Mouse (Mus musculus): Measurements from ENCODE around the gene Bpifb1. TPM values are rescaled to one million over a fixed set of nuclear protein-coding genes. Genes with fewer than 3 reads are reported as not detected.
"Not testable (repeated sequence)": the region's sequence is repeated elsewhere in the genome, so short reads cannot be mapped to it uniquely, and the experiment has no call there.

Bpifb1 gene
- 0.90 and 1.6 TPM in 2 replicates for polyA plus RNA-seq (2015; fragmentation: Nextera tagmentation; extraction: Ambion mirVana)

DNA sequence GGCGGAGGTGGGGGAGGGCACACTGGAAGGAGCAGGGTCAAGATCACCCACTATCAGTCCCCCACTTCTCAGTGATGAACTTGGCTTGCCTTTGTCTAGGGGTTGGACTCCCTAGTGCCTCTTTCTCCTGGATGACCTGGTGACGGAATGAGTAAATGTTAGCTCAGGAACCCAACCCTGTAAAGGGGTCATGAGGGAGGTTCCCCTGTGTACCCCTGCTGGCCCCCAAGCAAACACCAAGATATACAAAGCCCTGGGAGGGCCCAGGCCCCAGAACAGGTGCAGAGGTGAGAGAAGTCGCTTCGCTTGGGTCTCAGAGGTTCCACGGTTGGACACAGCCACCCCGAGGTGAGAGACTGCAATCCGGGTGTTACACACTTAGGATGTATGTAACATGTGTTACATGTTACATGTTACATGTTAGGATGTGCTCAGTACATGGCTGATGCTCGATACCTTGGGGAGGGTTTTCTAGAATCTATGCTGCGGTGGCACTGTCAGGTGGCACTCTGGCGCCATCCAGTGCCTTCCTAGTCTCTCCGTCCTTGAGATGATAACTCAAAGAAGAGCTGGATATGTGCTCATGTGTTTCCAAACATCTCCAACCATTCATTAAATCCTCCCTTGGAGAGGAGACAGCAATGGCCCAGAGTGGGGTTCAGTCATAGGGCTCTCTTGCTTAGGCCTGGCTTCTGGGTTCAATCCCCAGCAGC, at the start of gene Bpifb1:
Bpifb1 (plus strand) TSS at position 273 of the 713 bp plus-strand sequence.
- 72% methylated on average over 11 of the region's 11 CpGs for WGBS
- Histone ChIP-seq H3K4me2 (no peak within 1 kb of the TSS), H3K9me3 (no peaks in the 10 kb centered on the region), H3K36me3 (no peaks in the 10 kb centered on the region), H3K4me3 (no peak within 1 kb of the TSS), H3K27me3 (no peaks in the 10 kb centered on the region), H3K9ac (no peak within 1 kb of the TSS), H3K4me1 (0 out of 2 replicates have a peak, but pooled peaks cover 2% of the 10 kb centered on the region), H3K27ac (no peak within 1 kb of the TSS)
- ATAC-seq (ENCODE audit: borderline replicate concordance, extremely low read depth, low FRiP score, low TSS enrichment): no peak

DNA sequence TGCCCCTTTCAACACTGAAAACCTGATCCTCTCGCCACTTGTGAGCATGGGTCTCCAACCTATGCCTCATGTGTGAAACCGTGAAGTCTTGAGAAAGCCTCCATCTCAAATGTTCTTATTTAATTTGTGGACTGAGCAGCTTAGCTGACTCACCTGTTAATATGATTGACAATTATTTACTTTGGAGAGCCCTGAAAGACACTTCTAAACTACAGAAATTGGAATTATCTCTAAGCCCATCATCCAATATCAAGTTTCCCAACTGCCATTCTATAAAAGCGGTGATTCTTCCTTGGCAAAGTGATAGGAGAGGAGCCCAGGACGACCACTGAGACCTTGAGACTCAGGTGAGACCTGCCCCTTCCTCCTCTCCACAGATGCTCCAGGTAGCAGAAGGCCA, 48.0 kb upstream of the Bpifb1 start, which contains the start of gene Bpifa1:
Bpifa1 (plus strand) TSS at position 301 of the 400 bp plus-strand sequence.
- Histone ChIP-seq H3K4me1 (no peaks in the 10 kb centered on the region), H3K27me3 (no peaks in the 10 kb centered on the region), H3K36me3 (no peaks in the 10 kb centered on the region), H3K4me3 (no peak within 1 kb of the TSS), H3K27ac (no peak within 1 kb of the TSS), H3K4me2 (no peak within 1 kb of the TSS), H3K9ac (no peak within 1 kb of the TSS), H3K9me3 (no peaks in the 10 kb centered on the region)
- no peak for ATAC-seq (ENCODE audit: borderline replicate concordance, extremely low read depth, low FRiP score, low TSS enrichment)
- WGBS: 73% methylated on average over 4 of the region's 4 CpGs

DNA sequence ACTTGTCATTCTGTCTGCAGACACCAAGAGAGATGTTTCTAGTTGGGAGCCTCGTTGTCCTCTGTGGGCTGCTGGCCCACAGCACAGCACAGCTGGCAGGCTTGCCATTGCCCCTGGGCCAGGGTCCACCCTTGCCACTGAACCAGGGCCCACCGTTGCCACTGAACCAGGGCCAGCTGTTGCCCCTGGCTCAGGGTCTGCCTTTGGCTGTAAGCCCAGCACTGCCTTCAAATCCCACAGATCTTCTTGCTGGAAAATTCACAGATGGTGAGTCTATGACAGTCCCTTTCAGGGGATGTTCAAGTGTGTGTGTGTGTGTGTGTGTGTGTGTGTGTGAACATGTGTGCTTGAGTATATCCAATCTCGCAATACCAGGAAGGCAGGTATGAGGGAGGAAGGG, 46.9 kb upstream of the Bpifb1 start:
- ATAC-seq (ENCODE audit: borderline replicate concordance, extremely low read depth, low FRiP score, low TSS enrichment): no peak
- Histone ChIP-seq H3K27me3 (no peaks in the 10 kb centered on the region), H3K4me3 (no peak overlapping the region), H3K36me3 (no peaks in the 10 kb centered on the region), H3K4me2 (no peak overlapping the region), H3K27ac (no peak overlapping the region), H3K9me3 (no peaks in the 10 kb centered on the region), H3K4me1 (no peaks in the 10 kb centered on the region), H3K9ac (no peak overlapping the region)
- WGBS: 54% methylated on average over 3 of the region's 3 CpGs

GRCm38 (mm10) chr2:154147496-154147895, 43.1 kb upstream of the Bpifb1 start:
- no peak for ATAC-seq (ENCODE audit: borderline replicate concordance, extremely low read depth, low FRiP score, low TSS enrichment)
- WGBS: 76% methylated on average over 4 of the region's 4 CpGs

GRCm38 (mm10) chr2:154158433-154158832, 32.2 kb upstream of the Bpifb1 start:
- Histone ChIP-seq H3K36me3 (no peaks in the 10 kb centered on the region), H3K9ac (no peak overlapping the region), H3K4me2 (no peak overlapping the region), H3K4me1 (no peaks in the 10 kb centered on the region), H3K9me3 (no peaks in the 10 kb centered on the region), H3K27ac (no peak overlapping the region), H3K27me3 (no peaks in the 10 kb centered on the region), H3K4me3 (no peak overlapping the region)
- no peak for ATAC-seq (ENCODE audit: borderline replicate concordance, extremely low read depth, low FRiP score, low TSS enrichment)
- WGBS: 34% methylated on average over 3 of the region's 3 CpGs

More at GRCm38 (mm10) chr2:154147496-154147895, 43.1 kb upstream of the Bpifb1 start:
- H3K27me3 ChIP-seq: no peaks in the 10 kb centered on the region
- no peak overlapping the region for H3K27ac ChIP-seq
- no peak overlapping the region for H3K9ac ChIP-seq
- H3K9me3 ChIP-seq: no peaks in the 10 kb centered on the region
- H3K4me3 ChIP-seq: no peak overlapping the region
- H3K4me1 ChIP-seq: no peaks in the 10 kb centered on the region
- H3K4me2 ChIP-seq: no peak overlapping the region
- no peaks in the 10 kb centered on the region for H3K36me3 ChIP-seq

DNA sequence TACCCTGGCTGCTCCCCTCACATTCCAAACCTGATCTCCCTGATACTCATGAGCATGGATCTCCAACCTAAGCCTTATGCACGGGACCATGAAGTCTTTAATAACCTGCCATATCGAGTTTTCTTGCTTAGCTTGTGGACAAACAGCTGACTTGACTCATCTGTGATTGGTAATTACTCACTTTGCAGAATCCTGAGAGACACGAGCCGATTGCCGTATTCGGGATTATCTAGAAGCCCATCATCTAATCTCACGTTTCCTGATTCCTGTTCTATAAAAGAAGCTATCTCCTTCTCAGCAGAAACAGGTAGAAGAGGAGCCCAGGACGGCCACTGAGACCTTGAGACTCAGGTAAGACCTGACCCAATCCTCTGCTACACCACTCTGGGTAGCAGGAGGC, 28.3 kb upstream of the Bpifb1 start, which contains the start of gene Bpifa5:
Bpifa5 (plus strand) TSS at position 301 of the 400 bp plus-strand sequence.
- Histone ChIP-seq H3K27me3 (no peaks in the 10 kb centered on the region), H3K27ac (no peak within 1 kb of the TSS), H3K4me2 (no peak within 1 kb of the TSS), H3K36me3 (no peaks in the 10 kb centered on the region), H3K4me3 (no peak within 1 kb of the TSS), H3K9ac (no peak within 1 kb of the TSS), H3K9me3 (no peaks in the 10 kb centered on the region), H3K4me1 (no peaks in the 10 kb centered on the region)
- WGBS: 77% methylated on average over 8 of the region's 8 CpGs
- no peak for ATAC-seq (ENCODE audit: borderline replicate concordance, extremely low read depth, low FRiP score, low TSS enrichment)

DNA sequence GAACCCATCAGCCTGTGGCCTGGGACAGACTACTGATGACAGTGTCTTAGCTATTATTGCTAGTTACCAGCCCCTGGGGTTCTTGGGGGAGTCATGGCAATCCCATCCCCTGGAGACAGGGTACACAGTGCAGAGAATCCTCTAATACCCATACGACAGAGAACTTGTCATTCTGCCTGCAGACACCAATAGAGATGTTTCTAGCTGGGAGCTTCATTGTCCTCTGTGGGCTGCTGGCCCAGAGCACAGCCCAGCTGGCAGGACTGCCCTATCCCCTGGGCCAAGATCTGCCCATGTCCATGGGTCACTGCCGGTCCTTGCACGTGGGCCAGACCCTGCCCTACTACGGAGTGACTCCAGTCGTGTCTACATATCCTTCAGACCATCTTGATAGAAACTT, 27.3 kb upstream of the Bpifb1 start:
- H3K9ac ChIP-seq: no peak overlapping the region
- H3K4me1 ChIP-seq: no peaks in the 10 kb centered on the region
- no peaks in the 10 kb centered on the region for H3K27me3 ChIP-seq
- H3K9me3 ChIP-seq: no peaks in the 10 kb centered on the region
- no peak overlapping the region for H3K4me2 ChIP-seq
- no peaks in the 10 kb centered on the region for H3K36me3 ChIP-seq
- 92% methylated on average over 5 of the region's 5 CpGs for WGBS
- no peak for ATAC-seq (ENCODE audit: borderline replicate concordance, extremely low read depth, low FRiP score, low TSS enrichment)
- no peak overlapping the region for H3K4me3 ChIP-seq
- H3K27ac ChIP-seq: no peak overlapping the region

GRCm38 (mm10) chr2:154169172-154169571, 21.4 kb upstream of the Bpifb1 start:
- Histone ChIP-seq H3K27me3 (no peaks in the 10 kb centered on the region), H3K36me3 (no peaks in the 10 kb centered on the region), H3K4me2 (no peak overlapping the region), H3K27ac (no peak overlapping the region), H3K4me3 (no peak overlapping the region), H3K9me3 (no peaks in the 10 kb centered on the region), H3K4me1 (no peaks in the 10 kb centered on the region), H3K9ac (no peak overlapping the region)
- WGBS: 47% methylated on average over 3 of the region's 3 CpGs
- ATAC-seq (ENCODE audit: borderline replicate concordance, extremely low read depth, low FRiP score, low TSS enrichment): no peak

- H3K4me1 ChIP-seq: no peaks in the 10 kb centered on the region
- H3K27me3 ChIP-seq: no peaks in the 10 kb centered on the region
- no peak overlapping the region for H3K27ac ChIP-seq
- no peak overlapping the region for H3K4me3 ChIP-seq
- no peak for ATAC-seq (ENCODE audit: borderline replicate concordance, extremely low read depth, low FRiP score, low TSS enrichment)
- WGBS: 54% methylated on average over 6 of the region's 6 CpGs
- no peak overlapping the region for H3K9ac ChIP-seq
- no peak overlapping the region for H3K4me2 ChIP-seq
- H3K36me3 ChIP-seq: no peaks in the 10 kb centered on the region
- H3K9me3 ChIP-seq: no peaks in the 10 kb centered on the region
Measured at GRCm38 (mm10) chr2:154171621-154172020, 19.0 kb upstream of the Bpifb1 start.

DNA sequence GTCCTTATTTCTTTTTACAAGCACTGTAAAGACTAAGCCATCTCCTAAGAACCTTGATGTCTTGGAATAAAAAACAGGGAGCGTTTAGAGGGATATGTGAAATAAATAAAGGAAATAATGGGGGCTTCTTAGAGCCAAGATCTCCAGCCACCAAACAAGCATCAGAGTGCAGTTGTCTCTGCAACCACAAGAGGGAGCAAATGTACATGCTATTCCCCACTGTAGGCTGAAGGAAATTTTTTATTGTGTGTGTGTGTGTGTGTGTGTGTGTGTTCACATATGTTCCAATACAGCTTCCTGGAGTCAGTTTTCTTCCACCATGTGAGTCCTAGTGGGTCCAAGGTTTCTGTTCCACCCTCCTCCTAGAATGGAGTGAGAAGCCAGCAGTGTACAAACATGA, 17.3 kb upstream of the Bpifb1 start:
- Histone ChIP-seq H3K4me2 (no peak overlapping the region), H3K9me3 (no peaks in the 10 kb centered on the region), H3K9ac (no peak overlapping the region), H3K27ac (no peak overlapping the region), H3K36me3 (no peaks in the 10 kb centered on the region), H3K27me3 (no peaks in the 10 kb centered on the region), H3K4me3 (no peak overlapping the region), H3K4me1 (no peaks in the 10 kb centered on the region)
- WGBS: 47% methylated on average over 1 of the region's 1 CpGs
- no peak for ATAC-seq (ENCODE audit: borderline replicate concordance, extremely low read depth, low FRiP score, low TSS enrichment)

GRCm38 (mm10) chr2:154181900-154182299, 8.7 kb upstream of the Bpifb1 start:
- H3K9me3 ChIP-seq; H3K9ac ChIP-seq; H3K27me3 ChIP-seq; H3K36me3 ChIP-seq; ATAC-seq (ENCODE audit: borderline replicate concordance, extremely low read depth, low FRiP score, low TSS enrichment); H3K4me3 ChIP-seq; H3K27ac ChIP-seq; H3K4me2 ChIP-seq; H3K4me1 ChIP-seq: not testable (repeated sequence)
- 75% methylated on average over 7 of the region's 7 CpGs for WGBS

- not testable (repeated sequence) for H3K4me1 ChIP-seq; H3K36me3 ChIP-seq; H3K4me3 ChIP-seq; H3K9ac ChIP-seq; H3K4me2 ChIP-seq; H3K9me3 ChIP-seq; ATAC-seq (ENCODE audit: borderline replicate concordance, extremely low read depth, low FRiP score, low TSS enrichment); H3K27me3 ChIP-seq; H3K27ac ChIP-seq
- WGBS: 50% methylated on average over 4 of the region's 4 CpGs
Measured at GRCm38 (mm10) chr2:154183061-154183460, 7.6 kb upstream of the Bpifb1 start.

All from lung, embryonic 15.5 days (tissue).